Mouse (Mus musculus) bone marrow, adult 2 months (tissue): ENCODE measurements around the gene Emp2.

Source experiments
- CTCF ChIP-seq: fragments of 200-500 bp; IDR thresholded peaks from 2 replicates; pipeline ENCODE4 v1.5.1; 2011; ENCODE audit warnings: low read length, control low read depth; ENCODE audit not compliant: control insufficient read depth, insufficient read depth
- POLR2A ChIP-seq: fragments of 200-500 bp; IDR thresholded peaks from 2 replicates; pipeline ENCODE4 v1.6.1; 2011; ENCODE audit warnings: low read depth, mild to moderate bottlenecking, control low read depth, low read length, borderline replicate concordance; ENCODE audit not compliant: control insufficient read depth

DNA sequence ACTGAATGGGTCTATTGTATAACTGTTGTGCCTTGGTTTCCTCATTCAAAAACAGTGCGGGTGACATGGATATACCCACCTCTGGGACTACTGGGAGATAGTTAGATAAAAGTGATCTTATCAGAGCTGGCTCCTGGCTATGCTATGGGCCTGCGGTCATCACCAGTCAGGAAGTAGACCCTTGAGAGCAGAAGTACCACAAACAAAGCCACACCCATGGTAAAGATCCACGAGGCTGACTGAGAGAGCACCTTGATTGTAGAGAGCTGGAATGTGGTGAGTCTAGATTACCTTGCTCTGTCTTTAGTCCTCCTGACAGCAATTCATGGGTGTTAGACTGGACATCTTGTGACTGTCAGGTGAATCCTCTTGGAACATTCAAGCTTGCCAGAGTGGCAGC lies 12.4 kb downstream of the Emp2 start:
- TF ChIP-seq CTCF (no peak), POLR2A (no peak)
